Mouse (Mus musculus): ENCODE results near the gene Tmc2. TPM values are rescaled to one million over a fixed set of nuclear protein-coding genes. Genes with fewer than 3 reads are reported as not detected.

Tmc2 gene
- polyA plus RNA-seq, 1 experiment from 2014 or later: not detected

Other genes with a start within 250 kb of the Tmc2 start
- 0.05 TPM in 1 of 2 replicates, not detected in the other for gene Tgm3, start 182.8 kb upstream of the Tmc2 start, polyA plus RNA-seq (2016; fragmentation: Nextera tagmentation; extraction: Ambion mirVana)
- gene Tgm6, start 82.8 kb upstream of the Tmc2 start, polyA plus RNA-seq (2016; fragmentation: Nextera tagmentation; extraction: Ambion mirVana): not detected in 2 replicates
- gene Snrpb, start 15.8 kb upstream of the Tmc2 start, polyA plus RNA-seq (2016; fragmentation: Nextera tagmentation; extraction: Ambion mirVana): 440 and 489 TPM in 2 replicates
- 262 and 300 TPM in 2 replicates for gene Nop56, start 79.2 kb downstream of the Tmc2 start, polyA plus RNA-seq (2016; fragmentation: Nextera tagmentation; extraction: Ambion mirVana)
- 118 and 119 TPM in 2 replicates for gene Idh3b, start 89.4 kb downstream of the Tmc2 start, polyA plus RNA-seq (2016; fragmentation: Nextera tagmentation; extraction: Ambion mirVana)
- 3.4 TPM in 2 replicates for gene Ebf4, start 100.0 kb downstream of the Tmc2 start, polyA plus RNA-seq (2016; fragmentation: Nextera tagmentation; extraction: Ambion mirVana)
- 53.3 and 57.0 TPM in 2 replicates for gene Cpxm1, start 202.4 kb downstream of the Tmc2 start, polyA plus RNA-seq (2016; fragmentation: Nextera tagmentation; extraction: Ambion mirVana)
- gene Gm28372, start 210.0 kb downstream of the Tmc2 start, polyA plus RNA-seq (2016; fragmentation: Nextera tagmentation; extraction: Ambion mirVana): 0.34 TPM in 1 of 2 replicates, not detected in the other
- 0.35 TPM in 1 of 2 replicates, not detected in the other for gene 1700020A23Rik, start 210.1 kb downstream of the Tmc2 start, polyA plus RNA-seq (2016; fragmentation: Nextera tagmentation; extraction: Ambion mirVana)
- not detected in 2 replicates for gene Tmem239, start 211.3 kb downstream of the Tmc2 start, polyA plus RNA-seq (2016; fragmentation: Nextera tagmentation; extraction: Ambion mirVana)
- 107 and 115 TPM in 2 replicates for gene Vps16, start 229.1 kb downstream of the Tmc2 start, polyA plus RNA-seq (2016; fragmentation: Nextera tagmentation; extraction: Ambion mirVana)
- gene Pced1a, start 229.5 kb downstream of the Tmc2 start, polyA plus RNA-seq (2016; fragmentation: Nextera tagmentation; extraction: Ambion mirVana): 12.3 and 12.4 TPM in 2 replicates

Measured in hindbrain, embryonic 12.5 days (tissue).